Mouse (Mus musculus): ENCODE results near the gene Vti1a.

Gene Vti1a

DNA sequence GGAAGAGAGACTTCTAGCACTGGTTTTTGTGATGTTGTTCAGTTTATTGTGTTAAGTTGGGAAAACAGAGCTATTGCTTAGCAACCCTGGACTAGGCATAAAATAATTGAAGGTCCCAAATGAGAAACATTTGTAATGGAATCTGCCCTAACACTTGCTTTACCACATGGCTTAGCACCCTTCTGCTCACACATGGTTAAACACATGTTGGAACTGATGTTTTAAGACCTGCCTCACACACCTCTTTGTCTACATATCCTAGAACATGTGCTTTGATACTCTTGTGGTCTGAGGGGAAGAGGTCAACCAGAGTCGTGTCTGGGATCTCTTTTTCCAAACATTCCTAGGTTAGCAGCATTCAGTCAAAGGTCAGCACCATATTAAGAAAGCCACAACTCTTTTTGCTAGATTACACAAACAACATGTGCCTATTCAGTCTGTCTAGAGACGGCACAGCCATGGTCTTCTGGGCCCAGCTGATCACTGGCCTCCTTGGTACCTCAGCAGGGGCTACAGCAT is 210.7 kb downstream of the Vti1a start:
- H3K4me3 ChIP-seq (replicated peaks; ENCODE audit: low read length) = no peak overlapping the region
- no peaks in the 10 kb centered on the region for H3K4me1 ChIP-seq (replicated peaks; ENCODE audit: low read depth, low read length)
- H3K36me3 ChIP-seq (ENCODE audit: insufficient read depth, low read length) = no peaks in the 10 kb centered on the region
- H3K9me3 ChIP-seq (ENCODE audit: low read length) = no peaks in the 10 kb centered on the region
- TF ChIP-seq POU5F1 (IDR thresholded peaks at IDR 0.05; ENCODE audit: borderline replicate concordance, low read length) (no peak), NANOG (IDR thresholded peaks at IDR 0.05; ENCODE audit: borderline replicate concordance, low read length) (no peak), CTCF (conservative IDR thresholded peaks at IDR 0.05; ENCODE audit: low read length) (no peak)
- no peaks in the 10 kb centered on the region for H3K27me3 ChIP-seq (ENCODE audit: insufficient read depth, low read length)

- Histone ChIP-seq H3K36me3 (ENCODE audit: insufficient read depth, low read length) (no peaks in the 10 kb centered on the region), H3K4me1 (replicated peaks; ENCODE audit: low read depth, low read length) (no peaks in the 10 kb centered on the region), H3K9me3 (ENCODE audit: low read length) (no peaks in the 10 kb centered on the region), H3K4me3 (replicated peaks; ENCODE audit: low read length) (no peak overlapping the region), H3K27me3 (ENCODE audit: insufficient read depth, low read length) (no peaks in the 10 kb centered on the region)
- TF ChIP-seq CTCF (conservative IDR thresholded peaks at IDR 0.05; ENCODE audit: low read length) (no peak), NANOG (IDR thresholded peaks at IDR 0.05; ENCODE audit: borderline replicate concordance, low read length) (no peak), POU5F1 (IDR thresholded peaks at IDR 0.05; ENCODE audit: borderline replicate concordance, low read length) (no peak)
These were observed 213.9 kb downstream of the Vti1a start for GRCm38 (mm10) chr19:55530041-55530440.

- Histone ChIP-seq H3K27me3 (ENCODE audit: insufficient read depth, low read length) (no peaks in the 10 kb centered on the region), H3K9me3 (ENCODE audit: low read length) (no peaks in the 10 kb centered on the region), H3K4me3 (replicated peaks; ENCODE audit: low read length) (no peak overlapping the region), H3K4me1 (replicated peaks; ENCODE audit: low read depth, low read length) (peaks cover 4% of the 10 kb centered on the region; the same call in 1 of the 2 replicates), H3K36me3 (ENCODE audit: insufficient read depth, low read length) (no peaks in the 10 kb centered on the region)
- TF ChIP-seq POU5F1 (IDR thresholded peaks at IDR 0.05; ENCODE audit: borderline replicate concordance, low read length) (no peak), NANOG (IDR thresholded peaks at IDR 0.05; ENCODE audit: borderline replicate concordance, low read length) (no peak), CTCF (conservative IDR thresholded peaks at IDR 0.05; ENCODE audit: low read length) (no peak)
These were observed 216.6 kb downstream of the Vti1a start for GRCm38 (mm10) chr19:55532681-55533080.

GRCm38 (mm10) chr19:55536273-55536937 is 220.3 kb downstream of the Vti1a start:
- Histone ChIP-seq H3K27me3 (ENCODE audit: insufficient read depth, low read length) (peaks cover 2% of the 10 kb centered on the region; the same call in 1 of the 2 replicates), H3K36me3 (ENCODE audit: insufficient read depth, low read length) (no peaks in the 10 kb centered on the region), H3K4me1 (replicated peaks; ENCODE audit: low read depth, low read length) (peaks cover 7% of the 10 kb centered on the region; the same call in 1 of the 2 replicates), H3K9me3 (ENCODE audit: low read length) (no peaks in the 10 kb centered on the region), H3K4me3 (replicated peaks; ENCODE audit: low read length) (no peak overlapping the region)
- no peak for TF ChIP-seq NANOG (IDR thresholded peaks at IDR 0.05; ENCODE audit: borderline replicate concordance, low read length)
- no peak for TF ChIP-seq CTCF (conservative IDR thresholded peaks at IDR 0.05; ENCODE audit: low read length)
- no peak for TF ChIP-seq POU5F1 (IDR thresholded peaks at IDR 0.05; ENCODE audit: borderline replicate concordance, low read length)

DNA sequence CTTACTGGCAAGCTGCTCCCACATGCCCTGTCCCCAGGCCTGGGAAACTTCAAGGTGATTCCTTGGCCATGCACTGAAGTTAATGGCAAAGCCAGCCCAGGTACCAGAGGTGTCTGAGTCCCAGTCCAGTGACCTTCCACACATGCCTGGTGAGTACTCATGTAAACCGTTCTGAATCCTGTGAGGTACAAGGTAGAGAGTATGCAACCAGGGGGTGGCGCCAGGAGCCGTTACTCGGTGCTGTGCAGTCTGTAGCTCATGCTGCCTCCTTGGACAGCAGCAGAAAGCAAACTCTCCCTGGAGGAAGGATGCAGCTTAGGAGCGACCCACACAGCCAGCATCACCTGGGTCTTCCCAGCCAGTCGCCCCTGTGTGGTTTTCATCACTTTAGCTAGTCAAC is 221.6 kb downstream of the Vti1a start:
- H3K36me3 ChIP-seq (ENCODE audit: insufficient read depth, low read length) = no peaks in the 10 kb centered on the region
- TF ChIP-seq CTCF (conservative IDR thresholded peaks at IDR 0.05; ENCODE audit: low read length) (peak; percentile 21), NANOG (IDR thresholded peaks at IDR 0.05; ENCODE audit: borderline replicate concordance, low read length) (no peak)
- H3K9me3 ChIP-seq (ENCODE audit: low read length) = no peaks in the 10 kb centered on the region
- H3K27me3 ChIP-seq (ENCODE audit: insufficient read depth, low read length) = peaks cover 2% of the 10 kb centered on the region; the same call in 1 of the 2 replicates
- peaks cover 20% of the 10 kb centered on the region for H3K4me1 ChIP-seq (replicated peaks; ENCODE audit: low read depth, low read length)
- no peak overlapping the region for H3K4me3 ChIP-seq (replicated peaks; ENCODE audit: low read length)

DNA sequence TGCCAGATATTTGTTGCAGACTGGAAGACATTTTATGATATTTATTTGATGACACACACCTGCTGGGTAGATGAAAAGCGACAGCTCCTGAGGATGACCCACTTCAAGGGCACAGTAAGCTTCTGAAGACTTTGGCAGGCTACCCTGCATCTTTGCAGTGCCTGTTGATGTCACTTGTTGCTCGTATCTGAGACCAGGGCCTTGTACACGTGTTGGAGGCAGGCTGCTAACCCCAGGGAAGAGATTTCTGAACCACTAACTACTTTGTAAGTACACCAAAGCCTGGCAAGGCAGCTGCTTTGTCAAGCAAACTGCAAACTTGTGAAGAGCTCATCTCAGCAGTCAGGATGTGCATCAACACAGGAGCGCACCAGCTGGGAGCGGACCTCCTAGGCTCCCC is 225.5 kb downstream of the Vti1a start:
- Histone ChIP-seq H3K4me3 (replicated peaks; ENCODE audit: low read length) (no peak overlapping the region), H3K4me1 (replicated peaks; ENCODE audit: low read depth, low read length) (peaks cover 51% of the 10 kb centered on the region), H3K9me3 (ENCODE audit: low read length) (no peaks in the 10 kb centered on the region), H3K36me3 (ENCODE audit: insufficient read depth, low read length) (no peaks in the 10 kb centered on the region), H3K27me3 (ENCODE audit: insufficient read depth, low read length) (peaks cover 2% of the 10 kb centered on the region; the same call in 1 of the 2 replicates)
- TF ChIP-seq CTCF (conservative IDR thresholded peaks at IDR 0.05; ENCODE audit: low read length) = no peak
- TF ChIP-seq NANOG (IDR thresholded peaks at IDR 0.05; ENCODE audit: borderline replicate concordance, low read length) = no peak
- no peak for TF ChIP-seq POU5F1 (IDR thresholded peaks at IDR 0.05; ENCODE audit: borderline replicate concordance, low read length)

DNA sequence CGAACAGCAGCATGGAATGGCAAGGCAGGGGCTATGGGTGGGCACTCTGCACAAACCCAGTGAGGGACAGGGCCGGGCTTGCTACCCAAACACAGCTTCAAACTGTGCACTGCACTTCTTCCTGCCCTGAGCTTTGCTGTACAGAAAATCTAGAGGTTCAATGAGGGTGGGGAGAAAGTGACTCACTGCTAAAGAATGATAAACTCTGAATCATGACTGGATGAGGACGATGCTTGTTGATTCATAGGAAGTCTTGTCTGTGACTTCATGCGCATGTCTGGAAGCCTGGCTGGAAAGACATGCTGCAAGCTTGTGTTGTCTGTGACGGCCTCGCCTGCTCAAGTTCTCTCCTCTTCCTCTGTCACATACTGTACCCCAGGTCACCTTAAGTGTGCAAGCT is 226.4 kb downstream of the Vti1a start:
- TF ChIP-seq NANOG (IDR thresholded peaks at IDR 0.05; ENCODE audit: borderline replicate concordance, low read length) = no peak
- TF ChIP-seq POU5F1 (IDR thresholded peaks at IDR 0.05; ENCODE audit: borderline replicate concordance, low read length) = no peak
- TF ChIP-seq CTCF (conservative IDR thresholded peaks at IDR 0.05; ENCODE audit: low read length) = no peak
- H3K4me3 ChIP-seq (replicated peaks; ENCODE audit: low read length) = no peak overlapping the region
- peaks cover 49% of the 10 kb centered on the region for H3K4me1 ChIP-seq (replicated peaks; ENCODE audit: low read depth, low read length)
- no peaks in the 10 kb centered on the region for H3K9me3 ChIP-seq (ENCODE audit: low read length)
- H3K36me3 ChIP-seq (ENCODE audit: insufficient read depth, low read length) = no peaks in the 10 kb centered on the region
- H3K27me3 ChIP-seq (ENCODE audit: insufficient read depth, low read length) = peaks cover 2% of the 10 kb centered on the region; the same call in 1 of the 2 replicates

DNA sequence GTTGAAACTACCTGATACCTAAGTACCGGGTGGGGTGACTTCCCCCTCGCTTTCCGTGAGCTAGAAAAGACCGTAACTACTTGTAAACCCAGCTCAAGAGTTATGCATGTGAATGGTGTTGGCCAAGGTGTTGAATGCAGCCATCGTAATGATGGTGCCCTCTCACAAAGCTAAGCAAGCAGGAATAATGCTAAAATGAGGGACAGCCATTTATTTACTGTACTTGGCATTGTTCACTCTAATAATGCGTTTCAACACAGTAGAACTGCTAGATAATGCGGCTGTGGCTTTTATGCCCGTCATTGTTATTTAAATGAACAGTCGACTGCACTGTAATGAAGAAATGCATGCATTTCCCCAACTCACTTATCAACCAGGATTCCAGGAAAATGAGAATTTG is 227.1 kb downstream of the Vti1a start:
- TF ChIP-seq POU5F1 (IDR thresholded peaks at IDR 0.05; ENCODE audit: borderline replicate concordance, low read length) (peak; percentile 68; the same call in 1 of the 2 replicates), NANOG (IDR thresholded peaks at IDR 0.05; ENCODE audit: borderline replicate concordance, low read length) (peak; percentile 76), CTCF (conservative IDR thresholded peaks at IDR 0.05; ENCODE audit: low read length) (no peak)
- Histone ChIP-seq H3K36me3 (ENCODE audit: insufficient read depth, low read length) (no peaks in the 10 kb centered on the region), H3K4me3 (replicated peaks; ENCODE audit: low read length) (no peak overlapping the region), H3K9me3 (ENCODE audit: low read length) (no peaks in the 10 kb centered on the region), H3K4me1 (replicated peaks; ENCODE audit: low read depth, low read length) (peaks cover 44% of the 10 kb centered on the region), H3K27me3 (ENCODE audit: insufficient read depth, low read length) (peaks cover 2% of the 10 kb centered on the region; the same call in 1 of the 2 replicates)
